Mouse (Mus musculus) heart, adult 11 months (tissue): ENCODE data around the gene Mpi.

Source experiments
- DNase-seq: peaks from one replicate; pipeline ENCODE4 v3.0.0; 2022

Gene Mpi

GRCm38 (mm10) chr9:57552139-57552887, at the start of gene Mpi:
Gene Mpi (minus strand): TSS chr9:57552763.
- peak; percentile 96 for DNase-seq

DNA sequence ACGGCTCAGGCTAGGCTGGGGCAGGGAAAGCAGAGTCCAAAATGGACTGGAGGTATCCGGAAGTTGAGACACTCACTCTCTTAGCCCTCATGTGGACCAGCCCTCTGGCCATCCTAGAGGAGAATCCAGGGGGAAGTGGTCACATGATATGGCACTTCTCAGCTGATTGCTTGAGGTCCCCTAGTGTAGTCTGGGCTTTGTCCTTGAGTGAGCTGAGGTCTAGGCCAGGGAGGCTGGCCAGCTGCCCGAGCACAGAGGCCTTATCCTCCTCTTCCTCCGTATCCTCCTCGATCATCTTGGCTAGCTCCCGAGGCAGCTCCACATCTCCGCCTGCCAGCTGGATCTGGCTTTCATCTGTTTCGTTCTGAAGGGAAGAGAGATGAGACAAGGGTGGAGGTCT, 49.5 kb upstream of the Mpi start:
- no peak for DNase-seq

GRCm38 (mm10) chr9:57601353-57601706, 48.8 kb upstream of the Mpi start:
- DNase-seq, result no peak

DNA sequence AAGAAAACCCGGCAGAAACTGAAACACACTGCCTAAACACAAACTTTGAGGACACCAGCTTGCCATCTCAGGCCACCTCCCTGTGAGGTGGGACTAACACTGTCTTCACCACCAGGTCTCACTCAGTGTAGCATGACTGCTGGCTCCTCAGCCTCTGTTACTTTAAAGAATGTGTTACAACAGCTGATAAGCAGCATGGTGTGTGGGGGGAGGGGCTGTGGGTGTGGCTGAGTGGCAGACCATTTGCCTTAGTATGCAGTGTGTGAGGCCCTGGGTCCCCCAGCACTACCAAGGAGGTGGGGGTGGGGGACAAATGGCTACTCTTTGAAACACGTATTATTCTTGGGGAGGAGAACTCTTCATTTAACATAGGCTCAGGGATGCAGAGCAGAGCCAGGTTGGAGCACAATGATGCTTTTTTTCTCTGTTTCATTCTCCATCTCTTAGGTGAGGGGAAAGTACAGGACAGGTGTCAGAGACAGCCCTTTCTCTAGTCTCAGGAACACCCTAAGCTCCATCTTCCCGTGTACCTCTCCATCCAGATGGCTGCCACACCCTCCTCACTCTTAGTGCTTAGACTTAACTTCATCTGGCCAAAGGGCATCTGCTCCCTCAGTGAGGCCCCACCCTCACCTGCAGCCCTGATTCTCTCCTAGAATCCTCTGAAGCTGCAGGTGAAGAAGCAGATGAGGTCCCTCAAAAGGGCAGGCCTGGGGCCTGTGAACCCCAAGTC, 48.2 kb upstream of the Mpi start:
- DNase-seq, result no peak

DNA sequence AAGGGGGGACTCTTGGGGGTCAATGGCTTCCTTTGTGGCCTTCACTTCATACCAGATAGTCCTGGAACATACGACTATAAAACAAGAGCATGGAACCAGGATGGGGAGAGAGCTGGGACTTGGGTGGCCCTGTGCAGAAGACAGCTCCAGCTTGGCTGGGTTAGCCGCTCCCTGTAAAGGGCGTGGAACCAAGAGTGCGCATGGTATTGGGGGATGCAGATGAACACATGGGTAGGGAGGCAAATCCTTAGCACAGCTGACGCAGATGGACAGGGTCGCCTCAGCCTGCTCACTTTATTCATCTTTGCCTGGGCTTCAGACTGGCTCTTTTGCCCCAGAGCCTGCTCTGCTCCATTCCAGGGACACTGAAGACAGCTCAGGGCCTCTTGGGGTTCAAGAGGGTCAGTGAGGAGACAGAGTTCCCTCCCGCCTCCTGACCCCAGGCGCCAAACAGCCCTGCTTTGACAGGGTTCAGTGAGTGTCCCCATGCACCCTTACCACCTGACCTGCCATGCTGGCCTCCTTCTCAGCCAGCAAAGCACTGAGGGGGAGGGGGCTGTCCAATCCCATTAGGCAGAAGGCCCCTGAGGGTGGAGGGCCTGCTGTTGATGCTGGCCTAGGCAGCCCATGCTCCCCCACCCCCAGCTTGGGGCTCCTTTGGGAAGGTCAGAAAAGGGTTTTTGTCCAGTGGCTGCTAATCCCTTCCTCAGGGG, 46.4 kb upstream of the Mpi start:
- DNase-seq, result no peak

- no peak for DNase-seq
Observed at GRCm38 (mm10) chr9:57597929-57598382, 45.4 kb upstream of the Mpi start.

DNA sequence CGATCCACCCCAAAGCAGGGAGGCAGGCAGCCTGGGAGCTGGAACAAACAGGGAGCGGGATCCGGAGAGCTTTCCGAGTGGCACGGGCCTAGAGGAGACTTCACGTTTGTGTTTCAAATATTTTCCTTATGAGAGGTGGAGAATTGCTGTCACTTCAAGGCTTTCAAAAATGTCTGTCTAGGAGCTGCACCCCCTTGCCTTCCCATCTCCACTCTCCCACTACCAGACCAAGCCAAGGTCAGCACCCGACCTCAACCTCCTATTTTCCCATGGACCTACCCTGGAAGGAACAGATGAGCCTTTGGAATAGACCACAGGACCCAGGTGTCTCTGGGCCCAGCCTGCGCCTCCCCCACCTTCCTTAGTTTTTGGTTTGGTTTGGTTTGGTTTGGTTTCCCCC, 44.7 kb upstream of the Mpi start:
- peak; percentile 82 for DNase-seq

DNA sequence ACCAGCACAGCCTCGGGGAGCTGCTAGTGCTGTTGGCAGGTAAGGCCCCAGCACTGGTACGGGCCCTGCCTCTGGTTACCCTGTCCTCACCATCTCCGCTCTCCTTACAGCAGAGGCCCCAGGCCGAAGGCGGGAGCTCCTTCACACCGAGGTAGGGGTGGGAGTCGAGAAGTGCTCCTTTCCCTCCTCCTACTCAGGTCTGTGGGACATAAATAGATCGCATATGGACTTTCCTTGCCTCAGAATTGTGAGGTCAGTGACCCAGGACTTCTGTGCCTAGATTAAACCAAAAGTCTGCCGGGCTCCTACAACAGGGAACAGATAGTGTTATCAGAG, 41.6 kb upstream of the Mpi start:
- peak; percentile 90 for DNase-seq

- DNase-seq, result peak; percentile 92
Observed at GRCm38 (mm10) chr9:57593454-57594173, 41.1 kb upstream of the Mpi start.

GRCm38 (mm10) chr9:57590726-57591125, 38.2 kb upstream of the Mpi start:
- DNase-seq, result no peak

DNA sequence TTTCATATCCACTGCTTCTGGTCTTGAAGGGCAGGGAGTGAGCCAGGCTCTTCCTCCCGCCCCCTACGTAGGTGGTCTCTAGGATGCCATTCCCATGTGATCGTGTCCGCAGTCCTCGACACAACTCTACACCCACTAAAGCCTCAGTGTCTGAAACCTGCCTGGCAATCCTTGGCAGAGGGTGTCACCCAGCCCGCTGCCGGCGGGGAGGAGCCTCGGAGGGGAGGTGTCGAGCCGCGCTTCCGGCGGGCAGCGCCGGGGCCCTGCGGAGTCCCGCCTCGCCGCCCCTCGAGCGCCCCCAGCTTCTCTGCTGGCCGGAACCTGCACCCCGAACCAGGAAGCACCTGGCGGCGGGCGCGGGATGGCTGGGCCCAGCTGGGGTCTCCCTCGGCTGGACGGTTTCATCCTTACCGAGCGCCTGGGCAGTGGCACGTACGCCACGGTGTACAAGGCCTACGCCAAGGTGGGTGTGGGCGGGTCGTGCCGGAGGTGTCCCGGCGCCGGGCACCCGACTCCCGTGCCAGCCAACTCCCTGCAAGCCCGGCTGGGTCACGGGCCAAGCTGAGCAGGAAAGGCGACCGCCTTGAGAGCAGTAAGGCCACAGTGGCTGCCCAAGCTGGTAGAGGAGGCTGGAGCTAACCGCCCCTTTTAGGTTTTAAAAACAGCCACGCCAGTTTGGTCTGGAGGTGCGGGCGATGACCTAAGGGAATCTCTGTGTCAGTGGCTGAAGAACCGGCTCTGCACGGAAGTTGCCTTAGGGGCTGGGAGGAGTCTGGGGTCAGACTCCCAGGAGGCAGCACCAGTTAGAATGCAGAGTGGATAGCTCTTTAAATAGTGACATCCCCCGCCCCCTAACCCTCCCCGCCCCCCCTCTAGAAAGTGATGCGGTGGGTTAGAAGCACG, 36.9 kb upstream of the Mpi start, which contains the start of gene Ulk3:
Ulk3 (plus strand) TSS at position 229 of the 903 bp plus-strand sequence.
- DNase-seq, result peak; percentile 98

DNA sequence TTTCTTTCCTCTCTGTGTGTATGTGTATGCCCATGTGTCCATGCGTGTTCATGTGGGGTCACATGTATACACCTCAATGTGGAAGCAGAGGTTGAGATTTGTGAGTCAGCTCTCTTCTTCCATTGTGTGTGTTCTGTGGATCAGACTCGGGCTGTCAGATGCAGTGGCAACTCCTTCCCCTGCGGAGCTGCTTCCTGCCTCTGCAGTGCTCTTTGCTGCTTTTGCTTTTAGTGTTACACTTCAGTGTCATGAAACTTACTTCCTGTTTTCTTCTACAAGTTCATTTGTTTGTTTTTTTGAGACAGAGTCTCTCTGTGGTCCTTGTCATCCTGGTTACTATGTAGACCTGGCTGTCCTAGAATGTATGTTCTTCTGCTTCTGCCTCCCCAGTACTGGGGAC, 32.4 kb upstream of the Mpi start:
- no peak for DNase-seq

DNA sequence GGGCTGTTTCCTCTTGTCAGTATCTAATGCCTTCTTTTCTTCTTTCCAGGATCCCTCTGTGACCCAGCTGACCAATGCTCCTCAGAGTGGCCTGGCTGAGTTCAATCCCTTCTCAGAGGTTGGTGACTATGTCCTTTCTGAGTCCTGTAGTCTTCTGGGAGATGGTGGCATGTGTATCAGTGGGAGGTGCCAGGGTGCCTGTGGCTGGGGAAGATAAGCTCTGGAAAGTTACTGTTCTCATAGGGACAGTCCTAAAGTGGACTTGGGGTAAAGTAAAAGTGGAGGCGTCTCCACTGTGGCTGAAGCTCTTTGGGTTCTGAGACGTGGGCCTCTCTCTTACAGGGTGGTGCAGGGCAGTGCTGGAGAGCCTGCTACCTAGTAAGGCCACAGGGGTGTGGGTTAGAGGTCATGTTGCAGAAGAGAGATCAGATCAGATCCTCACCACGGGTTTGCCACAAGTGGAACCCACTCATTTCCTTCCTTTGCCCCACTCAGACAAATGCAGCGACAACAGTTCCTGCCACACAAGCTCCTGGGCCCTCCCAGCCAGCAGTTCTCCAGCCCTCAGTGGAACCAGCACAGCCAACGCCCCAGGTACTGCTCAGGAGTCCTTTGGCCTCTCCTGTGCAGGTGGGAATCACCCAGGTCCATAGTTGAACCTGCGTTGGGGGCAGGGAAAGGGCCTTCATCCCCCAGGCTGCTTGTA, 24.7 kb upstream of the Mpi start:
- no peak for DNase-seq

GRCm38 (mm10) chr9:57575577-57575976, 23.0 kb upstream of the Mpi start:
- no peak for DNase-seq

DNA sequence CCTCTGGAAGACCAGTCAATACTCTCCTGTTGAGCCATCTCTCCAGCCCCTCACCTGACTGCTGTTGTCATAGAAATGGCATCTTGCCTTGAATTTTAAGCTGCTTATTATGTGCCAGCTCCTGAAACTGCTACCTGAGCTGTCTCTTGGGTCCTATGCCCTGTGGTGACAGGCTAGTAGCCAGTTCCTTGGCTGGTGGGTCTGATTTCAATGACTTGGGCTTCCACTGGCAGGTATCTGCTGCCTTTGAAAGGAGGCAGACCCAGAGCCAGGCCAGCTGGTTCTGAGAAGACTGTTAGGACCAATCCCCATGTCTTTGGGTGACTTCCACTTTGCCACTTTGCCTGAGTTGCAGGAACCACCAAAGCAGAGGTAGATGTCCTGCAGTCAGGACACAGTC, 21.8 kb upstream of the Mpi start:
- no peak for DNase-seq

DNA sequence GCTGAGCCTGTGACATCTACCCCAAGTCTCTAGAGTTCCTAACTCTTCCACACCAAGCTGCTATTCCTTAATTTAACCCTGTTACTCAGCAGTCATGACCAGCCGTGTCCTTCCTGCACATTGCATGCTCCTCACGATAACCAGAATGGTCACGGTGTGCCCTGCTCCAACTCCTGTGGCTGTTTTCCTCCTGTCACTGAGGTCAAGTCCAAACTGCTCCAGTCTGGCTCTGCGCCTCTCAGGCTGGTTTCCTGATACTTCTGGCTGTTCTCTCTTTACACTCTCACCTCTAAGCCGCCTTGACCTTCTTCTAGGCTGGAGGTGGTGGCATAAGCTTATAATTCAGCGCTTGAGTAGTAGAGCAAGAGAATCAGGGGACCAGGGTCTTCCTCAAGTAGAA, 15.9 kb upstream of the Mpi start:
- no peak for DNase-seq

DNA sequence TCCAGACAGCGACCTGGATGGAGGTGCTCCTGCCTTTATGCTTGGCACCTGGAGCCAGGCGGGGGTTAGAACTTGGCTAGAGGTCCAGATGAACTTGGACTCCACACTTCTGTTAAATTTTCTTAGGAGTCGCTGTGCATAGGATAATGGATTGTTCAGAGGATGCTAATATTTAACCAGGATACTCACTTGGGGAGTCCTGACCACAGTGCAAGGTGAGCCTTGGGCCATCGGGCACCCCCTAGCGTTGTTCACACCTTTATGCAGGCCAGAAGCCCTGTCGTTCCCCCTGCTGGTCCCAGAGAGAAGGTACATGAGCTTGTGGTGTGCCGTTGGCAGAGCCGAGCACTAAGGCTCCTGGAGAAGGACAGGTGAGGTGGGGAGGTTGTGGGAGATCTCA, 14.3 kb upstream of the Mpi start:
- peak; percentile 91 for DNase-seq

GRCm38 (mm10) chr9:57565741-57566221, 13.2 kb upstream of the Mpi start:
- peak; percentile 98 for DNase-seq

- no peak for DNase-seq
Observed at GRCm38 (mm10) chr9:57564609-57565008, 12.0 kb upstream of the Mpi start.

DNA sequence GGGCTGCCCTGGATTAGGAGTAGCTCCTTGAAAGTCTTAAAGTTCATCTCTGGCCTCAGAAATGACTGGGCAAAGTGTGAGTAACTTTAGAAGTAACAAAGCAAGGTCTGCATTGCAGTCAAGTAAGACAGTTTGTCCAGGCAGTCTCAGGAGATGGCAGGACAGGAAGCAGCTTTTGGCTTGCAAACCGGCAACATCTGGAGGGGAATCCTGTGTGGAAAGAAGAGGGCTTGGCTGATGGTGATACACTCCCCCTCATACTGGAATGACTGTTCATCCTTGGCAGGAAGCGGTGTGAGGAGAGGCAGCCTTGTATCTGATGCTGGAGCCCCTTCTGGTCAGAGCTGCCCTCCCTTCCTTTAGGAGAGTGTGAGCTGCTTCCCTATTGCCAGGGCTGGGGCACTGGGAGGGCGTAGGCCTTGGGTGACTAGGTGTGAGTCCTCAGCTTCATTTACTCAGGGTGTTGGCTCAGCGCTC, 10.4 kb upstream of the Mpi start:
- DNase-seq, result peak; percentile 98

- peak; percentile 95 for DNase-seq
Observed at GRCm38 (mm10) chr9:57561711-57562099, 9.1 kb upstream of the Mpi start.
